Mouse (Mus musculus): ENCODE measurements around the gene Gpr132.

GRCm38 (mm10) chr12:112917486-112917885, 49.5 kb upstream of the Gpr132 start:
- TF ChIP-seq MYOG (IDR thresholded peaks at IDR 0.05; ENCODE audit: control insufficient read depth in 1 of 3, insufficient read depth in 1 of 3, insufficient read length in 2 of 3, low read depth in 2 of 3) = no peak
- TF ChIP-seq POLR2A (IDR thresholded peaks at IDR 0.05; ENCODE audit: insufficient read length, low read depth) = no peak
- TF ChIP-seq E2F4 (IDR thresholded peaks at IDR 0.05; ENCODE audit: insufficient read depth) = no peak

Data from myocyte (in vitro differentiated cells).